Mouse (Mus musculus): ENCODE results near the gene Rnf157.

The Rnf157 gene

GRCm38 (mm10) chr11:116293538-116294137 lies 119.2 kb downstream of the Rnf157 start:
- POLR2A ChIA-PET: interaction anchor here in 2 of 4 experiments (1.0 to 1.5 kb wide), 8 partner anchors 9 to 170 kb away, joined by 3 to 9 read pairs (median 4); partner anchors contain the start of gene Exoc7 (in 1 of the 2)
- CTCF ChIA-PET: interaction anchor here (0.7 to 3.4 kb wide), 26 partner anchors 11 to 170 kb away, joined by 3 to 25 read pairs (median 4); partner anchors contain the start of genes Mrpl38 (in 2 of the 4), Exoc7 (in 1 of the 4), Galr2 (in 1 of the 4) and Srp68 (in 1 of the 4)

- ChIA-PET POLR2A (interaction anchor here in 3 of 4 experiments (0.6 to 1.6 kb wide), 3 partner anchors 10 to 353 kb away, joined by 3 to 5 read pairs (median 3); no protein-coding TSS in a partner anchor), CTCF (interaction anchor here in 1 of 4 experiments (0.9 to 3.4 kb wide), 3 partner anchors 11 to 65 kb away, joined by 3 to 23 read pairs (median 5); partner anchors contain the start of gene Galr2)
These were observed 120.4 kb downstream of the Rnf157 start for GRCm38 (mm10) chr11:116292401-116292800.

- POLR2A ChIA-PET: interaction anchor here in 3 of 4 experiments (0.6 to 1.9 kb wide), 8 partner anchors 9 to 985 kb away, joined by 3 to 6 read pairs (median 4); partner anchors contain the start of genes Galr2 (in 2 of the 3), Exoc7 (in 1 of the 3) and Mrpl38 (in 1 of the 3)
- CTCF ChIA-PET: interaction anchor here in 3 of 4 experiments (0.5 to 2.0 kb wide), 6 partner anchors 8 to 465 kb away, joined by 3 to 6 read pairs (median 4); partner anchors contain the start of gene Galr2 (in 1 of the 3)
These were observed 122.3 kb downstream of the Rnf157 start for GRCm38 (mm10) chr11:116290556-116290955.

DNA sequence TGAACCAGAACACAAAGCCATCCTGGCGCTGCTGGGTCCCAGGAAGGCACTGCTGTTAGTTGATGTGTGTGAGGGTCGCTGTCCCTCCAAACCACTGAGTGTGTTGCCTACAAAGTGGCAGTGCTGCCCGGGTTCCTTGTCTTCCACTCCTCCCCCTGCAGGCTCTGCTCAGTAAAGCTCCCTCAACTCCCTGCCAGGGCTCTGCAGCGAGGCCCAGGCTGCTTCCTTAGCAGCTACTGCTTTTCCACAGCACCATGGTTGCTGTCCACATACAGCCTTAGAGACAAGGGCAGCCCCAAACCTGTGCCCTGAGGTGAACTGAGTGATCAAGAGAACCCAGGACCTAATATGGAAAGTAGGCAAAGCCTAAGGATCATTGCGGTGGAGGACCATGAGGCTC lies 125.5 kb downstream of the Rnf157 start:
- ChIA-PET POLR2A (interaction anchor here in 3 of 4 experiments (0.5 to 2.4 kb wide), 9 partner anchors 13 to 705 kb away, joined by 3 to 8 read pairs (median 3); no protein-coding TSS in a partner anchor), CTCF (interaction anchor here in 3 of 4 experiments (0.6 to 2.1 kb wide), 6 partner anchors 20 to 177 kb away, joined by 3 to 8 read pairs (median 5); no protein-coding TSS in a partner anchor)

Data from embryonic stem cell, embryonic (primary cell).